ENCODE assay signal across 12 mouse cellular contexts in genomic region chr1:176098685-176099320, GRCm38 (mm10).
DNase-seq lines count a peak whose midpoint lies in the region; ATAC-seq and TF ChIP-seq lines count a peak whose summit lies in the region.
"Had no signal": no experiment of that assay in that cellular context is flagged by ENCODE, and none has a peak within 500 bp of the region (broad histone marks: within the 10 kb centered on the region; RNA-seq: fewer than 3 reads in every experiment).

No protein-coding gene starts in this region.

- H3K4me1 ChIP-seq in forebrain, embryonic 10.5 days = peaks cover 15% of the 10 kb centered on the region
- H3K4me1 ChIP-seq in midbrain, embryonic 14.5 days (ENCODE audit: control insufficient read depth, insufficient read depth, low read length) = 0 out of 2 replicates have a peak, but pooled peaks cover 6% of the 10 kb centered on the region
- no peaks in the 10 kb centered on the region for H3K4me1 ChIP-seq in intestine, postnatal 0 days (replicated peaks; ENCODE audit: control insufficient read depth, insufficient read depth, low read length)
- H3K4me1 ChIP-seq: embryonic facial prominence, embryonic 12.5 days; limb, embryonic 13.5 days had no signal

- peak; percentile 50 to 57 for DNase-seq in cerebellum, postnatal 10 days
- no peak for DNase-seq in cerebellum, adult 8-10 months
- DNase-seq in forebrain, embryonic 10.5 days (ENCODE audit: extremely low spot score, low spot score) = peak; percentile 63
- DNase-seq in kidney, postnatal 36 days = peak; percentile 4 to 18
- DNase-seq in midbrain, embryonic 14.5 days = peak; percentile 85
- DNase-seq in lung, postnatal 10 days = no peak
- DNase-seq: thymus, postnatal 36 days had no signal

- H3K4me3 ChIP-seq in forebrain, embryonic 10.5 days = no peak overlapping the region
- no peak overlapping the region for H3K4me3 ChIP-seq in midbrain, embryonic 14.5 days (replicated peaks; ENCODE audit: low read depth, low read length)
- no peak overlapping the region for H3K4me3 ChIP-seq in intestine, postnatal 0 days (ENCODE audit: low read depth, low read length)
- H3K4me3 ChIP-seq: embryonic facial prominence, embryonic 12.5 days; limb, embryonic 13.5 days had no signal

- H3K36me3 ChIP-seq in forebrain, embryonic 10.5 days (replicated peaks) = no peaks in the 10 kb centered on the region
- H3K36me3 ChIP-seq in midbrain, embryonic 14.5 days (ENCODE audit: control insufficient read depth, insufficient read depth, low read length) = no peaks in the 10 kb centered on the region
- H3K36me3 ChIP-seq in intestine, postnatal 0 days (ENCODE audit: control insufficient read depth, insufficient read depth) = no peaks in the 10 kb centered on the region
- H3K36me3 ChIP-seq: embryonic facial prominence, embryonic 12.5 days; limb, embryonic 13.5 days had no signal

- H3K4me2 ChIP-seq in midbrain, embryonic 14.5 days (ENCODE audit: low read length) = no peak overlapping the region
- no peak overlapping the region for H3K4me2 ChIP-seq in intestine, postnatal 0 days (replicated peaks; ENCODE audit: low read depth)
- H3K4me2 ChIP-seq: embryonic facial prominence, embryonic 12.5 days; heart, embryonic 11.5 days; limb, embryonic 13.5 days had no signal

- H3K9ac ChIP-seq in midbrain, embryonic 14.5 days (replicated peaks; ENCODE audit: low read length) = no peak overlapping the region
- H3K9ac ChIP-seq in intestine, postnatal 0 days (ENCODE audit: low read depth, low read length) = no peak overlapping the region
- H3K9ac ChIP-seq: embryonic facial prominence, embryonic 12.5 days; limb, embryonic 13.5 days had no signal

- no peak for TF ChIP-seq CTCF in intestine, postnatal 0 days (IDR thresholded peaks at IDR 0.05; ENCODE audit: low read depth)

- no peaks in the 10 kb centered on the region for H3K9me3 ChIP-seq in forebrain, embryonic 10.5 days
- H3K9me3 ChIP-seq in midbrain, embryonic 14.5 days (ENCODE audit: control insufficient read depth, low read length) = no peaks in the 10 kb centered on the region; the same call in 1 of the 2 replicates
- H3K9me3 ChIP-seq in intestine, postnatal 0 days (ENCODE audit: control insufficient read depth) = no peaks in the 10 kb centered on the region
- H3K9me3 ChIP-seq: embryonic facial prominence, embryonic 12.5 days; limb, embryonic 13.5 days had no signal

- no peaks in the 10 kb centered on the region for H3K27me3 ChIP-seq in forebrain, embryonic 10.5 days (ENCODE audit: poor library complexity, severe bottlenecking)
- no peaks in the 10 kb centered on the region for H3K27me3 ChIP-seq in midbrain, embryonic 14.5 days (ENCODE audit: control insufficient read depth, insufficient read depth, low read length)
- no peaks in the 10 kb centered on the region for H3K27me3 ChIP-seq in intestine, postnatal 0 days (replicated peaks; ENCODE audit: control insufficient read depth, insufficient read depth, low read length)
- H3K27me3 ChIP-seq: embryonic facial prominence, embryonic 12.5 days; limb, embryonic 13.5 days had no signal

- H3K27ac ChIP-seq in forebrain, embryonic 10.5 days = peak overlapping the region; percentile 51; the same call in 1 of the 2 replicates
- peak overlapping the region; percentile 66 for H3K27ac ChIP-seq in midbrain, embryonic 14.5 days (replicated peaks; ENCODE audit: low read depth, low read length)
- no peak overlapping the region for H3K27ac ChIP-seq in intestine, postnatal 0 days (ENCODE audit: low read depth, low read length)
- H3K27ac ChIP-seq: embryonic facial prominence, embryonic 12.5 days; limb, embryonic 13.5 days had no signal

- 28% methylated on average over 7 of the region's 7 CpGs for WGBS in forebrain, embryonic 10.5 days
- WGBS in midbrain, embryonic 14.5 days = 27% methylated on average over 7 of the region's 7 CpGs
- 45% methylated on average over 7 of the region's 7 CpGs for WGBS in intestine, postnatal 0 days

- ATAC-seq in midbrain, embryonic 14.5 days (ENCODE audit: low FRiP score, low TSS enrichment) = peak; percentile 86
- no peak for ATAC-seq in CD4-positive, CD25-positive, alpha-beta regulatory T cell, adult 4 months
- ATAC-seq in intestine, postnatal 0 days = no peak

Comparison
In these comparisons a context has a peak if more than half of its experiments do, and no peak if none do; other contexts are left out.
1. DNase-seq: peak in cerebellum, postnatal 10 days (2 of 2), forebrain, embryonic 10.5 days (single experiment), kidney, postnatal 36 days (2 of 2) and midbrain, embryonic 14.5 days (single experiment); none in cerebellum, adult 8-10 months (single experiment) and lung, postnatal 10 days (single experiment).